Mouse (Mus musculus): ENCODE measurements at regions not wholly inside any gene's neighbourhood (a gene's known extent, or its start where the extent isn't known, plus 50 kb on each side); places are given as distances from the start of the nearest gene placed in this dataset.

DNA sequence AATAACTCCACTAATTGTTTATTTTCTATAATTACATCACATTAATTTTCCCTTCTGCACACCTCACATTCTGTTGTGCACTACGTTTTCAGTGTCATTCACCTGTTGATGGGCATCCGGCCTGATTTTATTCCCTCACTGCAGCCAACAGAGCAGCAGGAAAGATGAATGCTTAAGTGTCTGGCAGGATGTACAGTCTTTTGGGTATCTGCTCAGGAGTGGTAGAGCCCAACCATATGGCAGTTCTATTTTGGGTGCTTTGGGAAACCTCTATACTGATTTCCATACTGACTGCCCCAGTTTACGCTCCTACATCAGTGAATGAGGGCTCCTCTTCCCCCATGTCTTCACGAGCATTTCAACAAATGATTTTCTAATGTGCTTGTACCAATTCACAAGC, 84.1 kb upstream of the Stac start:
- no peak for TF ChIP-seq CTCF (IDR thresholded peaks at IDR 0.05; ENCODE audit: extremely low read depth, insufficient read depth, low read length)
- TF ChIP-seq POLR2A (IDR thresholded peaks at IDR 0.05; ENCODE audit: extremely low read depth, insufficient read depth, low read length) = no peak
